Mouse (Mus musculus) cortical plate, adult 2 months (tissue): ENCODE data around the gene Mrps35.

Source experiments
- CTCF ChIP-seq: fragments of 200-500 bp; IDR thresholded peaks from 2 replicates; pipeline ENCODE4 v1.5.1; 2011; ENCODE audit warnings: mild to moderate bottlenecking, control low read depth, low read length; ENCODE audit not compliant: insufficient read depth; ENCODE audit errors: extremely low read depth
- POLR2A ChIP-seq: fragments of 200-500 bp; IDR thresholded peaks from 2 replicates; pipeline ENCODE4 v1.6.1; 2011; ENCODE audit warnings: mild to moderate bottlenecking, low read length, control low read depth; ENCODE audit not compliant: insufficient read depth; ENCODE audit errors: extremely low read depth

DNA sequence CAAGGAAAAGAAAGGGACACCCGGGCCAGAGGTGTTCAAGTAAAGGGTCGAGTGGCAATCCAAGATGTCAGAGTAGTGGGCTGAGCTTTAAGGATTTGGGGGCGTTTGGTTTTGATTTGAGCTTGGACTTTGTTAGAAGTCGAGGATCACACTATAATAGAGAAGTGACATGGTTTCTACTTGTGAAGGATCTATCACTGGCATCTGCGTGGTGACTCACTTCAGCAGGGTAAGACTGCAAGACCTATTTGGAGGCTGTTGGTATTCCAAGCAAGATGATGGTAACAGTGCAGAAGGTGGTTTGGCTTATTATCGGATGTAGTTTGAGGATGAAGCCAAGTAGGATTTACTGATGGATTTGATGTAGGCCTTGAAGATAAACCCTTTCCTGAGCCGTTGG is 1.1 kb downstream of the Mrps35 start:
- TF ChIP-seq CTCF (no peak), POLR2A (no peak)
